In the genomic region with DNA sequence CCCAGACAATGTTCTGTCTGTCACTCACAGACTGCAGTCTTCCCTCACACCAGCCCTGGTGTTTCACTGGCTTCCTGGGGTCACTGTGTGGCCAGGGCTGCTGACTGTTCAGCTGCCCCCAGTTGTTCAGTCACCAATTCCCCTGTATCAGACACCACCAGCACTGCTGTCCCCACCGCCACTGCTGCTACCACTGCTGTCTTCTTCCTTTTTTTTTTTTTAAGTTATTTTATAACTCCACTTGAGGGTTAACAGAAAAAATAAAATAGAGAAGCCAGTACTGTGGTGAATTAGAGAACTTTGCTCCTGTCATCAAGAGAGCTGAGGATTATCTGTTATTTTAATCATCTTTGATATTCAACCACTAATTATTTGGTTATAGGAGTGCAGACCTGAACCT, we compare ENCODE assay signal across 28 mouse cellular contexts. TPM values are rescaled to one million over a fixed set of nuclear protein-coding genes. Genes with fewer than 3 reads are reported as not detected.
DNase-seq lines count a peak whose midpoint lies in the region; ATAC-seq and TF ChIP-seq lines count a peak whose summit lies in the region.
"Had no signal": no experiment of that assay in that cellular context is flagged by ENCODE, and none has a peak within 500 bp of the region (broad histone marks: within the 10 kb centered on the region; RNA-seq: fewer than 3 reads in every experiment).

No protein-coding gene starts in this region.

- peak overlapping the region; percentile 65; the same call in 1 of the 2 replicates for H3K27ac ChIP-seq in heart, adult 2 months
- H3K27ac ChIP-seq: embryonic facial prominence, embryonic 10.5 days; embryonic facial prominence, embryonic 13.5 days; forebrain, embryonic 12.5 days; forebrain, embryonic 15.5 days; hindbrain, embryonic 12.5 days; hindbrain, embryonic 15.5 days had no signal

- no peak for TF ChIP-seq CTCF in heart, adult 2 months (IDR thresholded peaks at IDR 0.05)

- peak overlapping the region; percentile 30; the same call in 1 of the 2 replicates for H3K4me3 ChIP-seq in heart, adult 2 months
- H3K4me3 ChIP-seq: embryonic facial prominence, embryonic 10.5 days; embryonic facial prominence, embryonic 13.5 days; erythroblast, embryonic 14.5 days; forebrain, embryonic 12.5 days; forebrain, embryonic 15.5 days; heart, embryonic 12.5 days; heart, embryonic 15.5 days; hindbrain, embryonic 12.5 days; hindbrain, embryonic 15.5 days had no signal

- intact Hi-C loops in heart, adult 2 months (cut with DNase I), result no loop called here

- H3K27me3 ChIP-seq in heart, adult 2 months (ENCODE audit: control insufficient read depth, insufficient read depth, low read length), result no peaks in the 10 kb centered on the region
- H3K27me3 ChIP-seq: embryonic facial prominence, embryonic 13.5 days; forebrain, embryonic 12.5 days; forebrain, embryonic 15.5 days; heart, embryonic 12.5 days; heart, embryonic 15.5 days; hindbrain, embryonic 12.5 days; hindbrain, embryonic 15.5 days had no signal

- WGBS in heart, adult 2 months, result 96% methylated on average over 1 of the region's 1 CpGs

- H3K4me1 ChIP-seq in heart, adult 2 months (ENCODE audit: control insufficient read depth, insufficient read depth, low read length), result peaks cover 3% of the 10 kb centered on the region
- H3K4me1 ChIP-seq: embryonic facial prominence, embryonic 10.5 days; embryonic facial prominence, embryonic 13.5 days; forebrain, embryonic 12.5 days; forebrain, embryonic 15.5 days; hindbrain, embryonic 12.5 days; hindbrain, embryonic 15.5 days had no signal

- no peaks in the 10 kb centered on the region for H3K36me3 ChIP-seq in heart, adult 2 months (ENCODE audit: control insufficient read depth, insufficient read depth, low read length)
- H3K36me3 ChIP-seq: embryonic facial prominence, embryonic 10.5 days; embryonic facial prominence, embryonic 13.5 days; forebrain, embryonic 12.5 days; forebrain, embryonic 15.5 days; heart, embryonic 12.5 days; heart, embryonic 15.5 days; hindbrain, embryonic 12.5 days; hindbrain, embryonic 15.5 days had no signal

- no peaks in the 10 kb centered on the region for H3K79me2 ChIP-seq in heart, adult 2 months (replicated peaks; ENCODE audit: control insufficient read depth, insufficient read depth, low read length)

- no peak overlapping the region for H3K9ac ChIP-seq in heart, adult 2 months (ENCODE audit: low read depth, low read length)
- H3K9ac ChIP-seq: embryonic facial prominence, embryonic 13.5 days; forebrain, embryonic 12.5 days; forebrain, embryonic 15.5 days; heart, embryonic 12.5 days; heart, embryonic 15.5 days; hindbrain, embryonic 12.5 days; hindbrain, embryonic 15.5 days had no signal

- no peak for TF ChIP-seq EP300 in heart, adult 2 months (IDR thresholded peaks at IDR 0.05; ENCODE audit: insufficient read depth, low read depth, low read length)

- ATAC-seq in common myeloid progenitor, adult 5-6 weeks (replicated peaks; ENCODE audit: low read depth, poor library complexity, severe bottlenecking), result peak; percentile 69
- ATAC-seq in megakaryocyte progenitor cell, adult 5-6 weeks (replicated peaks; ENCODE audit: poor library complexity), result peak; percentile 50
- ATAC-seq: forebrain, embryonic 15.5 days; intestine, postnatal 0 days had no signal

- TF ChIP-seq POLR2A in heart, adult 2 months (IDR thresholded peaks at IDR 0.05; ENCODE audit: insufficient read depth, low read depth, low read length), result no peak

- no peak for DNase-seq in heart, adult 2 months
- no peak for DNase-seq in heart, adult 9 months (ENCODE audit: low spot score in 2 of 2)
- DNase-seq in A20 (ENCODE audit: low read depth, low spot score), result peak; percentile 27
- DNase-seq in lung, postnatal 36 days, result no peak
- DNase-seq in thymus, postnatal 25 days, result no peak
- DNase-seq: adrenal gland, adult 2 months; adrenal gland, postnatal 14 days; cerebellum, adult 11 months; cerebellum, adult 2 months; cerebellum, adult 9-11 months; cerebellum, postnatal 25 days; embryo, embryonic 11 days; gastrocnemius, postnatal 36 days; heart, adult 18-20 months; heart, postnatal 10 days; heart, postnatal 36 days had no signal

RNA-seq across cellular contexts. Expression of a gene that starts 48.3 kb away (rescaled TPM):
- total RNA-seq in heart, adult 2 months (2021), result 10 to 100 TPM; 82.5 to 85.3 TPM
- polyA plus RNA-seq in heart, adult 2 months (2012; rRNA removed), result 31.1 and 51.5 TPM in 2 replicates
- total RNA-seq in common myeloid progenitor, adult 5-6 weeks (2017), result 84.0 and 96.0 TPM in 2 replicates
- 61.2 and 72.2 TPM in 2 replicates for total RNA-seq in megakaryocyte progenitor cell, adult 5-6 weeks (2015)
- 64.1 and 72.3 TPM in 2 replicates for total RNA-seq in megakaryocyte progenitor cell, adult 5-6 weeks (2017)
